Mouse (Mus musculus): Measurements from ENCODE around the gene Crybg1.
"Not testable (repeated sequence)": the region's sequence is repeated elsewhere in the genome, so short reads cannot be mapped to it uniquely, and the experiment has no call there.

Gene Crybg1

DNA sequence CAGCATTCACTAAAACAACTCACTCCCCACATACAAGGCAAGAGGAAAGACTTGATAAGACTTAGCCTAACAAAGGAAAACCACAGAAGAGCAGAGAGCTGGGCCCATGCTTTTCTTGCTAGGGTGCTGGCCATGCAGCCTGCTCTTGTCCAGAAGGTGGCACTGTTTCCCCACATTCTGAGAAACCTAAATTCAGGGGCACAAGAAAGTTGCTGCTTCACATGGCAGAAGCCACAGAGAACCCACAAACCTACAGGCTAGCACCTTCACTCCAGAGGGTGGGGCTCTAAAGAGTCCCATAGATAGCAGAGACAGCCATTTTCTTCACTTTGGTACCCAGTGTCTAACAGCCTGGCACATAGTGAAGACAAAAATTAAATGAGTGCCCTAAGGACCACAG, 194.7 kb downstream of the Crybg1 start:
- DNase-seq: peak; percentile 43 to 63

DNA sequence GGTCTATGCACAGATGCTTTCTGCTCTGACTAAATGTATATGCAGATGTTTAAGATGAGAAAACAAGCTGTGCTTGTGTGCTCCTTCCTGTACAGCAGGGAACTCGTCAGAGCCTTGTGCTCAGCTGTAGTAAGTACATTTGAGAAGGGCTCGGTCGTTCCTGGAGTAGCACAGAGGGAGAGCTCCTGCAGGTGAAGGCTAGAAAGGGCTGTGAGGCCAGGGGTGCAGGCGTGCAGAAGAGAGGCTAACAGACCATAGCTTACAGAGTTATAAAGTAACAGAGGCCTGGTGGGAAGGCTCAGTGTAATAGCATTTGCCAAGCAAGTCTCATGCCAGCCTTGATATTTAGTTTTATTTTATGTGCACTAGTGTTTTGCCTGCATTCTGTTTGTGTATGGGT, 203.2 kb downstream of the Crybg1 start:
- DNase-seq: no peak

DNA sequence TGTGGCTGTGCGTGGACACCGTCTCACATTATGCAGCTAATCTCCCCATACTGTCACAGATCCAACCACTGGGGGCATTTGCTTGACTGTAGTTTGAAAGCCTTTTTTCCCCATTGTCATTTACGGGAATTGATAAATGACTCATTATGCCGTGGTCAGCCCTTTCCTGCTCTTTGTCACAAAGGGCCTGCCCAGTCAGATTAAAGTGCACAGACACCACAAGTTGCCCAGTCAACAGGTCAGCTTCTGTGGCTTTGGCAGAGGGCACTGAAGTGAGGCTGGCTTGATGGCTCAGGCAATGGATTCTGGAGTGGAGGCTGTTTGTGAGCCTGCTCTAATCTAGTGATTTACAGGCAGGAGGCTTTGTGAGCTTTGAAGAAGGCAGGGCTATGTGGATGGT, 204.9 kb downstream of the Crybg1 start:
- no peak for DNase-seq

DNA sequence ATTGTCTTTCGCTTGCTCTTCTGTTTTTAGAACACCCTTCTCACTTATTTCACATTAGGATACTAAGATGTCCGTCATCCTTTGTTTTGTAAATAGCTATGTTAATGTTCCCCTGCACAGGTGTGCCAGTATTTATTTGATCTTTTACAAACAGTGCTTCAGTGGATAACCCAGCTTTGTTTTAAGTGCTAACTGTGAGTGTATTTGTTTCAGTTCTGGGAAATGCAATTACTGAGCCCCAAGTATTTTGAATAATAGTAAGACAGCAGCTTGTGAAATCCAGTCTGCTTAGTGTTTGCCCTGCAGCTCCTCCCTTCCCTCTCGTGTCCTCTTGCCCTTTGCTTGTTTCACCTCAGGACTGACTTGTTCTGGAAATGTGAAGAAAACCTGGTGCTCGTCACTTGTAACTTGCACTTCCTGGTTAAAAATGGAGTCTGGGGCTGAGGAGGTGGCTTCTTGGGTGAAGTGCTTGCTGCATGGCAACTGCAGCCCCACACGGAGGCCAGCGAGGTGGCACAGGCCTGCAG, 209.5 kb downstream of the Crybg1 start:
- DNase-seq: no peak

DNA sequence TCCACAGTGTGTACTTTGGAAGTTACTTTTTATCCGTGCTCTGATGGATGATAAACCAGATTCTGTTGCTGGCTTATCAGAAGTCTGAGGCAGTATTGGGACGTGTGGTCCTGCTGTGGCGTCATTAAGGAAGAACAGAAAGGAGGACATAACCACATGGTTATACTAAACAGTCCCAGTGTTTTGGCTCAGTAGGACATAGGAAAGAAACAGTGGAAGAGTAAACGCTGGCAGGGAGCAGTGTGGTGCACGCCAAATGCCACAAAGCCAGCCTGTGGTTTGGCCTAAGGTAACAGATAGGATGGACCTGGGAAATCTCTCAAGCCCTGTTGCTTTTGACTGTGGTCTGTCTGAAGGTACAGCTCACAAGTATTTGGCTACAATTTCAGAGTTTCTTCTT, 220.1 kb downstream of the Crybg1 start:
- DNase-seq: peak; percentile 19 to 32

DNA sequence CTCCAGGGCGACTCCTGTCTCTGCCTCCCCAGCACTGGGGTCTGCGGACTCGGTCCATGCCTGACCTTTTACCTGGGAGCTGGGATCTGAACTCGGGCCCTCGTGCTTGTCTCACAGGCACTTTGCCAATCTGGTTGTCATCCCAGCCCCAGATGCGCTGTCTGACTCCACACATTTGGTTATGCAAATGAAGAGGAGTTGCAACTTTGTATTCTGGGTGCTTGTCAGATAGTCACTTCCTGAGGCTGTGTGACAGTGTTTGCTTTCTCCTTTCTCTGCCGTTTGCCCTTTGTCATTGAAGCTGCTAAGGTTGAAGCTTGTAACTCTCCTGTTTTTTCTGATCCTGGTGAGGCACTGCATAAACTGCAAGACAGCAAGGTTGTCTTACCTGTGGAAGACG, 220.9 kb downstream of the Crybg1 start:
- DNase-seq: no peak

DNA sequence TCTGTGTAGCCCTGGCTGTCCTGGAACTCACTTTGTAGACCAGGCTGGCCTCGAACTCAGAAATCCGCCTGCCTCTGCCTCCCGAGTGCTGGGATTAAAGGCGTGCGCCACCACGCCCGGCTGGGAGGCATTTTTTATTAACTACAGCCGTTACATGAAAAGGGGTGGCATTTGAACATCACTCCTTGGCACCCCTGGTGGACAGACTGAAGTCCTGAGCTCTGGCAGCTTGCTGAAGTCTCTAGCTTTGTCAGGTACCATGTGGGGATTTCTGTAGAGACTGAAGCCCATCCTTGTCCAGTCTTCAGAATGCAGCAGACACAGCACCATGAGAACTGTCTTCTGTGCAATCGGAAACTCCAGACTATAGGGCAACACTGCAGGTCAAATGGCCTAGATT, 222.9 kb downstream of the Crybg1 start:
- not testable (repeated sequence) for DNase-seq

DNA sequence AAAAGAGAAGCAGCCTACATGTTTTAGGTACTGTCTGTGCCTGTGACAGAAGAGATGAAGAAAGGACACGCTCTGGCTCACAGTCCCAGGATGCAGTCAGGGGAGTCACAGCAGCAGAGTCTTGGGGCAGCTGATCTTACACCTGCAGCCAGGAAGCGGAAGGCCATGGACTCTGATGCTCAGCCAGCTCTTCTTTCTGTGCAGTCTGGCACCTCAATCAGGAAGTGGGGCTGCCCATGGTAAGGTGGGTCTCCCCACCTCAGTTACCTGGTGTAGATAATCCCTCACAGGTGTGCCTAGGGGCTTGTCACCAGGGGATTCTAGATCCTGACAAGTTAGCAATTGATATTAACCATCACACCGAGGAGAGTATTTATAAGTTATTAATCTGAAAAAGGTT, 225.6 kb downstream of the Crybg1 start:
- no peak for DNase-seq

DNA sequence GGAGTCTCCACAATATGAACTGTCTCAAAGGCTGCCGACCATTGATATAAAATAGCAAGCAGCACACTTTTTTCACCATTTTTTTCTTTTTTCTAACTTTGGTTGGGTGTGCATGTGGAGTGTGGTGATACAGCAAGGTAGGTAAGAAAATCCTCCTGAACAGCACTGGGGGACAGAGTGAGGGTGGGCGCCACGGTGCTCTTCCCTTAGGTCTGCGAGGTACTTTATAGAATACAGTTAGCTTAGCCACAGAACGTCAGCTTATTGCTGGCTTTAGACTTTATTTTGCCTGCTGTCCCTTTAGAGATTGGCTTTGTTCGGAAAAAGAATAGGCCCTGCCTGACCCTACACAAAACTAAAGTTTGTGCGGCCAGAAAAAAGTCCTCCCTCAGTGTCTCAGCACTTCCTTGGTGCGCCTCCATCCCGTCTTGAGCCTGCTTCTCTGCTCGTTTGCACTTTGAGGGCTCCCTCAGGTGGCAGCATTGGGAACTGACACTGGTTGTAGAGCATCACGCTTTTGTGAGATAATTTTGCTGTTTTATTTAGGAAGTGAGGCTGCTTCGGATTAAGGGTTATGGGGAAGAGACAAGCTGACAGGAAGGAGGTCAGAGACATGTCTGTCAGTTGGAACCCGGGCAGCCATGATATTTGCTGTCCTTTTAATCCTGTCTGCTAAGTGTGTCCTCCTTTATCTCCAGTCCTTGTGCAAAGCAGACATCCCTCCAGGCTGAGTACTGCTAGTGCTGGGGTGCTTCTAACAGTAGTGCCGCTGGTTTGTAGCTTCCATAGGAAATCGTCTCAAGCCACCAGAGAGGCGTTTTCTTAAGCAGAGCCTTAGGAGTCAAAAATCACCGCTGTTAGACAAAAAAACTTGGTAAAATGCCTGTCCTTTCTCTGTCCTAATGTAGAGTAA, 229.7 kb downstream of the Crybg1 start:
- DNase-seq: peak; percentile 72 to 85

DNA sequence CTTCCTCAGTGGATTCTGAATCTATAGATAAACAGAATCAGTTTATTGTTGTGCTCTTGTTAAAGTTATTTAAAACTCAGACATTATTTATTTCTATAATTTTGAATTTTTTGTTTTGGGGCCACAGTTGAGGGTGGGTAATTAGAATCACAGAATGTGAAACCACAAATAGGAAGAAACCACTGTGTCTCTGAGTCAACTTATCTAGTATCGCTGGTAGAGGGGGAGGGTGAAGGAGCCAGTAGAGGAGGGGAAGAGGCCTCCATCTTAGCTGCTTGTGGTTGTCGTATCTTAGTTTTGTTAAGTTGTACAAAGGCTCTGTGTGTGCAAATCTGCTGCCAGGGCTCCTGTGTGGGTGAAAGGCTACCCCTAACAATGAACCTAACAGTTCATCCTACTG, 231.9 kb downstream of the Crybg1 start:
- no peak for DNase-seq

DNA sequence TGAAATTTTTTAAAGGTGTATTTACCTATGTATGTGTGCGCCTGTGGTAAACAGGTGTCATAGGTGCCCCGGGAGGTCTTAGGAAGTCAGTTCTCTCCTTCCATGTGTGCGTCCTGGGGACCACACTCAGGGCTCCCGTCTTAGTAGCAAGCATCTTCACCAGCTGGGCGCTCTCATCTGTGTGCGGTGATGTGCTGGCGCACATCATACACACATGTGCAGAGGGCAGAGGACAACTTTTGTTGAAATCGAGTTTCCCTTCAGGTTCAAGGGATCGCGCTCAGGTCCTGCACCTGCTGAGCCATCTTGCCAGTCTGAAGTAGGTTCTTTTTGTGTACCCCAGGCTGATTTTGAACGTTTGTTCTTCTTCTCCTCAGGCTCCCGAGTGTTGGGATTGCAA, 232.5 kb downstream of the Crybg1 start:
- no peak for DNase-seq

DNA sequence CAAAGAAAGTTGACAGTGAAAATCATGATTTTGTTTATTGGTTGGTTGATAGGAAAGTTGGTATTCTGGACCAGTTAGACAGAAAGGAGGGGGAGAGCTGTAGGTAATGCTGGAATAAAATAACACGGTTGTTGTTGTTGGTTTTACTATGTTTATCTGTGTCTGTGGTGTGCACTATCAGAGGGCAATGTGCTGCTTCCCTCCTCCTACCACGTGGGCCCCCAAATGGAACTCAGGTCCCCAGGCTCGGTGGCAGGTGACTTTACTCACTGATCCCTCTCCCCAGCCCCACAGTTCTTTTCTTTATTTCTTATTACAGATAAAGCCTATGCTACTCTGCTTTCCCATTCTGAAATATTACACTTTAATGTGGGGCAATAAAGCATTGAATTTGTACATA, 236.4 kb downstream of the Crybg1 start:
- no peak for DNase-seq

DNA sequence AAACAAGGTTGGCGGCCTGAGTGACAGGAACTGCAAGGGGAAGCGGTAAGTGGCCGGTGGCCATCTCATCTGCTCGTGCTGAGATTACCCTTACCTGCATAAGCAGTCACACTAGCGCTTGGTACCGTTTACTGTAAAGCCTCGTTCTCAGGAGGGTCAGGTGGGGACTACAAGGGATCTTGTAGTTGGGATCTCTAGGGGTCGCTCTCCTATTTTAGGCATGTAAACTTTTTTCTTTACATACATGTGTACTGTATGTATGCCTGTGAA, 237.8 kb downstream of the Crybg1 start:
- DNase-seq: no peak

DNA sequence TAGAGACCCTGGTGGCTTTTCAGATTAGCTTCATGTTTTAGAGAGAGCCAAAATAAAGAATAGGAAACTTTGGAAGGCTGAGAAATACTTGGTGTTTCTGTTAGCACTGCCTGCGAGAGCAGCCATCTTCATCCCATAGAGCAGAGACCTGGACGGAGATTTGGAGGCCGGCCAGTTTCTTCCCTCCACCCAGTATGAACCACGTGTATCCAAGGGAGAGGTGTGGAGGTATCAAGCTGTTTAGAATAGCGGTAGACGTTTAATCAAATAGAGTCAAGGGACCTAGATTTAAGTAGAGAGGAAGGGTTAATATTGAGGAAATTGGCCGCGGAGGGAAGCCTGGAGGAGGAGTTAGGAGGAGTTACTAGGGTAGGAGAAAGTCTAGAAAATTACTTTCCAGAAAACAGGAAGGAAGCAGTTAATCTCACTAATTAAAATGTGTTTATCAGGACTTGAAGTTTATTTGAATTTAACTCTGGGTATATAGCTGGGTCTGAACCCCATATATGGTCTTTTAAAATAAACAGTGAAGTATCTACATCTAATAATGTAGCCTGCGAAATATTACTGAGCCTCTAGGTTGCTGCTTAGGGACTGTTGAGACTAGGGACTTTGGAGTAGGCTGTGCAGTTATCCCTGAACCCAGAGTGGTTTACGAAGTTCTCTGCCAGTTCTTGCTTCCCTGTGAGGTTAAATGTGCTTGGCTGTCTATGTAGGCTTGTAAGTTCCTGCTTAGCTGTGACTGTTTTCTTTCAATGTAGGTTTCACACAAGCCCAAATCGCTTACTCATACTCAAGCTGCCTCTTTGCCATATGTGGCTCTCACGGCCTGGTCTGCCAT, 238.4 kb downstream of the Crybg1 start:
- no peak for DNase-seq

DNA sequence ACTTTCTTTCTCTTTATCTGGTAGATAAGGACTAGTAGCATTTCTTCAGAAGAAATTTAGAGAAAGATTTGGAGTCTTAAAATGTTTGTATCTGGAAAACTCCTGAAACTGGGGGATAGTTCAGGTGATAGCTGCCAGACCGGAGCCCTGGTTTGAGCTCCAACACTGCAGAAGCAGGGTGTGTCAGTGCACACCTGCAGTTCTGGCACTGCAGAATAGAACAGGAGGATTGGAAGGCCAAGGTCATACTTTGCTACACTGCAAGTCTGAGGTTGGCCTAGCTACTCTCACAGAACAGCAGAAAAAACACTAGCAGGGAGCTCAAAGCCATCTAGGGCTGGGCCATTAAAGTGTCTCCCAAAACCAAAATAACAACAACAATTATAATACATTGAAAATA, 244.1 kb downstream of the Crybg1 start:
- DNase-seq: no peak

DNA sequence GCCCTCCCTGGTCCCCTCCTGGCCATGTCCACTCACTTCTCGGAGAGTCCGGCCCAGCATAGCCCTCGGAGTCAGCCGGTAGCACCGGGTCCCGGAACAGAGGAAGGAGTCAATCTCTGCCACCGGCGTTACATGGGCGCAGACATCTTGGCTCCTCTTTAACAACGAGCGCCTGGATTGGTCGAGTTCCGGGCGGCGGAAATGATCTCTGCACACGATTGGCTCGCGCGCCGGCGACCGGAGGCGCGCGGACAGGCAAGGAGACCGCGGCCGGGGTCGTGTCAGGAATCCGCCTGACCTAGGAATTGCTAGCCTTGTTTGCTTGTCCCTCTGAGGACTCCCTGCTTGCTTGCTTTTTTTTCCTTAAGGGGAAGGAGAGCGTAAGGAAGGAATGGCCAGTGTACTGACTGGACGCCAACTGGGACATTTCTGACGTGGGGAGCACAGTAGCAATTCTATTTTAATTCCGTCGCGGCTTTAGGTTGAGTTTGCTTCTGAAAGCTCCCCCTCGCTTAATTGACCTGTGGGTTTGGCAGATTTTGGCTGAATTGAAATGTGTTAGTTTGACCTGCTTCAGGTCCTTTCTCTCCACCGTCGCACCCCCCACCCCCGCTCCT, 247.0 kb downstream of the Crybg1 start, which contains the start of the genes Qrsl1 and Rtn4ip1:
Gene Qrsl1 (minus strand): TSS at position 168 of the 617 bp plus-strand sequence.
Gene Rtn4ip1 (plus strand): TSS at position 230 of the 617 bp plus-strand sequence.
- peak; percentile 95 to 96 for DNase-seq

DNA sequence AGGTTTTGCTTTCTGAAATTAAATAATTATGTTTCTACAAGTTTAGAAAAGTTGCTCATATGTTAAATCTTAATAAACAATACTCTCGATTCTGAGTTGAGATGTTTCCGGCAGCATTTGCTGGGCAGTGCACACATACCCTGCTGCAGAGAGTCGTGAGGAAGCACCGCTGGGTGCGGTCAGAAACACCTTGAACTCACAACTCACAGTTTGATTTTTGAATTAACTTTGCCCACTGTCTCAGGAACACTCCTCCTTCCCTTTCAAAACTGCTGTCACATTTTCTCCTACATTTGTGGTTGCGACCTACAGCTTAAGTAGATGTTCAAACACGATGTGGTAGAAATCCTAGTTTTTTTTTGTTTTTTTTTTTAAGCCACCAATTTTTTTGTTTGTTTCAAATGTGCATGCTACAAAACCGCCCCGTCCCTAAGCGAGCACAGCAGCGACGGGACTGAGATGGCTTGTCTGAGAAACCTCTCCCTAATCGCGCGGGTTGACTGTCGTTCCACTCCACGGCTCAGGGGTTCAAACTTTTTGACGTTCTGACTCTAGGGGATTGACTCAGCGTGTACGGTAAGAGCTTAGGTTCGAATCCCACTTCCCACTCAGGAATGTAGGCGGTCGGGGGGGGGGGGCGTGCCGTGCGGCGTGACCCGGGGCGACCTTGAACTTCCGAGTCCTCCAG, 247.6 kb downstream of the Crybg1 start:
- peak in 1 of 2 experiments; percentile 11 for DNase-seq

Measured in cerebellum, postnatal 25 days (tissue).